Mouse (Mus musculus) heart, embryonic 10.5 days (tissue): ENCODE measurements around the gene Mertk. TPM values are rescaled to one million over a fixed set of nuclear protein-coding genes. Genes with fewer than 3 reads are reported as not detected.

Source experiments
- DNase-seq: peaks from one replicate; pipeline ENCODE4 v3.0.0-alpha.2; 2017; ENCODE audit warnings: low spot score
- H3K27ac ChIP-seq: fragments of 300-500 bp; sonication (generic); 2 replicates; pipeline ENCODE4 v1.5.1; 2016; ENCODE audit warnings: mild to moderate bottlenecking
- H3K27me3 ChIP-seq: fragments of 300-500 bp; sonication (generic); 2 replicates; pipeline ENCODE4 v1.6.1; 2016; ENCODE audit warnings: mild to moderate bottlenecking; ENCODE audit not compliant: poor library complexity, insufficient read depth, severe bottlenecking
- H3K36me3 ChIP-seq: fragments of 300-500 bp; sonication (generic); 2 replicates; pipeline ENCODE4 v1.6.1; 2016; ENCODE audit warnings: mild to moderate bottlenecking, moderate library complexity
- H3K4me1 ChIP-seq: fragments of 300-500 bp; sonication (generic); 2 replicates; pipeline ENCODE4 v1.6.1; 2016; ENCODE audit warnings: mild to moderate bottlenecking
- H3K4me3 ChIP-seq: fragments of 300-500 bp; sonication (generic); 2 replicates; pipeline ENCODE4 v1.5.1; 2016; ENCODE audit warnings: mild to moderate bottlenecking, moderate library complexity
- H3K9me3 ChIP-seq: fragments of 300-500 bp; sonication (generic); 2 replicates; pipeline ENCODE4 v1.6.1; 2016; ENCODE audit warnings: mild to moderate bottlenecking, moderate library complexity
- WGBS: fragments of 180-500 bp; shearing (Covaris S2); methylation state at CpG from one replicate; pipeline ENCODE4 v1.1.7; 2016; 5-methylcytosine and 5-hydroxymethylcytosine counted together
- polyA plus RNA-seq: library from polyadenylated mRNA; unstranded; fragments of >200 nt; fragmentation: Nextera tagmentation; extraction: Ambion mirVana; gene quantifications from 2 replicates; pipeline ENCODE4 v1.2.1, GENCODE M21; 2016

Mertk gene
- polyA plus RNA-seq, 1 experiment from 2014 or later, result 3.5 TPM

DNA sequence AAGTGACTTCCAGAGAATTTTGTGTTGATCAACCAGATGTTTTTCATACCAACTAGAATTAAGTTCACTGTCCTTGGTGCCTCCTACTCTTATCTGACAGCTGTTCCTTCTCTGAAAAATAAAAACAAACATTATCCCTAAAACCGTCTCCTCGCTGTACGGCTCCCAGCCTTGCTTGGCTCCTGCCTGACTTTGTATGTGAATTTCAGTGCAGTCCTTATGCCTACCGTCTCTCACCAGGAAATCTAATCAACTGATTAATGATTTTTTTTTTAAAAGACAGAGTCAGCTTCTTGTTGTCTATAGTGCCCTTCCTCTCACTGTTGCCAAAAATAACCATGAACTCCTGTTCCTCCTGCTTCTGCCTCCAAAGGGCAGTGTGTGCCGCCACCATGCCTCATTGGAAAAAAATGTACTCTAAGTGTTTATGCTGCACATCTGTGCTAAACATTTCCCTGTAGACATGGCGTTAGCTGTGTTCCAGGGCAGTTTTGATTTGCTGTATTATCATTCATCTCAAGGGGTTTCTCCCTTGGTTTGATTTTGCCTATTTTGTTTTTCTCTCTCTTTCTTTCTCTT, 54.6 kb downstream of the Mertk start:
- no peaks in the 10 kb centered on the region for H3K9me3 ChIP-seq
- no peak for DNase-seq
- H3K4me3 ChIP-seq, result no peak overlapping the region
- H3K4me1 ChIP-seq, result peaks cover 36% of the 10 kb centered on the region
- H3K27me3 ChIP-seq, result no peaks in the 10 kb centered on the region
- 28% methylated on average over 6 of the region's 6 CpGs for WGBS
- H3K36me3 ChIP-seq, result peaks cover 11% of the 10 kb centered on the region; the same call in 1 of the 2 replicates
- H3K27ac ChIP-seq, result peak overlapping the region; percentile 74

- Histone ChIP-seq H3K9me3 (no peaks in the 10 kb centered on the region), H3K4me3 (no peak overlapping the region), H3K27ac (no peak overlapping the region), H3K36me3 (peaks cover 12% of the 10 kb centered on the region; the same call in 1 of the 2 replicates), H3K4me1 (peaks cover 38% of the 10 kb centered on the region), H3K27me3 (no peaks in the 10 kb centered on the region)
- no peak for DNase-seq
- 83% methylated on average over 4 of the region's 4 CpGs for WGBS
Measured at GRCm38 (mm10) chr2:128755149-128755691, 56.5 kb downstream of the Mertk start.

- H3K36me3 ChIP-seq, result peaks cover 33% of the 10 kb centered on the region
- peaks cover 12% of the 10 kb centered on the region; the same call in 1 of the 2 replicates for H3K4me1 ChIP-seq
- H3K27me3 ChIP-seq, result no peaks in the 10 kb centered on the region
- no peak for DNase-seq
- H3K27ac ChIP-seq, result no peak overlapping the region
- no peaks in the 10 kb centered on the region for H3K9me3 ChIP-seq
- H3K4me3 ChIP-seq, result no peak overlapping the region
- 75% methylated on average over 10 of the region's 10 CpGs for WGBS
Measured at GRCm38 (mm10) chr2:128758724-128759340, 60.1 kb downstream of the Mertk start.

- WGBS, result 89% methylated on average over 9 of the region's 9 CpGs
- H3K9me3 ChIP-seq, result no peaks in the 10 kb centered on the region
- DNase-seq, result no peak
- H3K4me1 ChIP-seq, result peaks cover 4% of the 10 kb centered on the region; the same call in 1 of the 2 replicates
- no peaks in the 10 kb centered on the region for H3K27me3 ChIP-seq
- H3K36me3 ChIP-seq, result peaks cover 32% of the 10 kb centered on the region
- H3K4me3 ChIP-seq, result no peak overlapping the region
- no peak overlapping the region for H3K27ac ChIP-seq
Measured at GRCm38 (mm10) chr2:128762008-128762407, 63.3 kb downstream of the Mertk start.

- Histone ChIP-seq H3K36me3 (peaks cover 26% of the 10 kb centered on the region), H3K27me3 (no peaks in the 10 kb centered on the region), H3K4me1 (no peaks in the 10 kb centered on the region), H3K9me3 (no peaks in the 10 kb centered on the region), H3K4me3 (no peak overlapping the region), H3K27ac (no peak overlapping the region)
- DNase-seq, result no peak
- WGBS, result 77% methylated on average over 1 of the region's 1 CpGs
Measured at GRCm38 (mm10) chr2:128765787-128766186, 67.0 kb downstream of the Mertk start.

DNA sequence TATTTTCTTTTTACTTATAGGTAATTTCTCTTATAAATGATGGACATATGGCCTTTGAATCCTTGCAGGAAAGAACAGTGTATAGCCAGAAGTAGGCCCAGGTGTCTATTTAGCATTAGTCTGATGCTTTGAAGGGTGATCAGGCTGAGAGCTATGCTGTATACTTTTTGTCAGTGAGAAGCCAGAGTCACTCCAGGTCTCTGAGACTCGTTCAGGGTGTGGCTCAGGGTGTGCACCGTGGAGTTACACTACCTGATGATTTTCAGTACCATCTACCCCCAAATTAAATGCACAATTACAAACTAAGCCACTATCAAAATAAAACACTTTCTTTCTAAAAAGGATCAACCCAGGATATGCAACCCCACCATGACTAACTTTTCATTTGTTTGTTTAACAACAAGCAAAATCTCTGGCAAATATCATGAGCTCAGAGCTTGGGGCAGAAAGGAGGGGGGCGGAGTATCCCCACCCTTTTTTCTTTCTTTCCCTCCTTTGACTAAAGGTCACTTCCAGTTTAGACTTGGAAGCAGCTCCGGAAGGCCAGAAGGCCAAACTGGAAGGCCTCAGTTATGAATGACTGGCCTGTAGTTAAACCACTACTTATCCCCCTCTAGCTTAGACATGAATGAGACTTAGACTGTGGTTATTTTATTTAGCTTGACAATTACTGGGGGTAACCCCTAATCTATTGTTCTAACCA, 69.9 kb downstream of the Mertk start:
- Histone ChIP-seq H3K27ac (no peak overlapping the region), H3K4me3 (no peak overlapping the region), H3K27me3 (no peaks in the 10 kb centered on the region), H3K36me3 (peaks cover 21% of the 10 kb centered on the region; the same call in 1 of the 2 replicates), H3K4me1 (no peaks in the 10 kb centered on the region), H3K9me3 (no peaks in the 10 kb centered on the region)
- no peak for DNase-seq
- WGBS, result 77% methylated on average over 4 of the region's 4 CpGs

GRCm38 (mm10) chr2:128770557-128770956, 71.8 kb downstream of the Mertk start:
- H3K4me1 ChIP-seq, result no peaks in the 10 kb centered on the region
- no peak overlapping the region for H3K4me3 ChIP-seq
- no peaks in the 10 kb centered on the region for H3K27me3 ChIP-seq
- DNase-seq, result no peak
- no peak overlapping the region for H3K27ac ChIP-seq
- 86% methylated on average over 6 of the region's 6 CpGs for WGBS
- H3K36me3 ChIP-seq, result peaks cover 18% of the 10 kb centered on the region; the same call in 1 of the 2 replicates
- no peaks in the 10 kb centered on the region for H3K9me3 ChIP-seq

DNA sequence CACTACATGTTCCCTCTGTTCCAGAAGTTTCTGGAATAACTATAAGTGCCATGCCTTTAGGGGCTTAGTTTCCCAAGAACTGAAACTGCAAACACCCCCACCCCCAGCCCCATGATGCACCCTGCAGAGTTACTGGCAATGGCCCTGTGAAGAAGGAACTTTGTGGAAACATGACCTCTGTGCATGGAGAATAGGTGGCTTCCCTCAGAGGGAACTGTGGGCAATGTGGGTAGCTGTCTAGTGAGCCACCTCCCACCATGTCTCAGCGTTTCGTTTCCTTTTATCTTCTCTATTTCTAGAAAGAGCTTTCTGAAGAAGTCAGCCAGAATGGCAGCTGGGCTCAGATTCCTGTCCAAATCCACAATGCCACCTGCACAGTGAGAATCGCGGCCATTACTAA, 72.3 kb downstream of the Mertk start:
- 83% methylated on average over 4 of the region's 4 CpGs for WGBS
- Histone ChIP-seq H3K9me3 (no peaks in the 10 kb centered on the region), H3K4me3 (no peak overlapping the region), H3K4me1 (no peaks in the 10 kb centered on the region), H3K27ac (no peak overlapping the region), H3K36me3 (peaks cover 16% of the 10 kb centered on the region; the same call in 1 of the 2 replicates), H3K27me3 (no peaks in the 10 kb centered on the region)
- no peak for DNase-seq

GRCm38 (mm10) chr2:128771750-128772338, 73.1 kb downstream of the Mertk start:
- Histone ChIP-seq H3K9me3 (no peaks in the 10 kb centered on the region), H3K36me3 (peaks cover 16% of the 10 kb centered on the region; the same call in 1 of the 2 replicates), H3K4me1 (no peaks in the 10 kb centered on the region), H3K27me3 (no peaks in the 10 kb centered on the region), H3K4me3 (no peak overlapping the region), H3K27ac (no peak overlapping the region)
- DNase-seq, result no peak
- WGBS, result 90% methylated on average over 7 of the region's 7 CpGs

- Histone ChIP-seq H3K27me3 (no peaks in the 10 kb centered on the region), H3K4me1 (no peaks in the 10 kb centered on the region), H3K4me3 (no peak overlapping the region), H3K9me3 (no peaks in the 10 kb centered on the region), H3K27ac (no peak overlapping the region), H3K36me3 (peaks cover 18% of the 10 kb centered on the region; the same call in 1 of the 2 replicates)
- WGBS, result 88% methylated on average over 5 of the region's 5 CpGs
- DNase-seq, result no peak
Measured at GRCm38 (mm10) chr2:128782231-128782630, 83.5 kb downstream of the Mertk start.

DNA sequence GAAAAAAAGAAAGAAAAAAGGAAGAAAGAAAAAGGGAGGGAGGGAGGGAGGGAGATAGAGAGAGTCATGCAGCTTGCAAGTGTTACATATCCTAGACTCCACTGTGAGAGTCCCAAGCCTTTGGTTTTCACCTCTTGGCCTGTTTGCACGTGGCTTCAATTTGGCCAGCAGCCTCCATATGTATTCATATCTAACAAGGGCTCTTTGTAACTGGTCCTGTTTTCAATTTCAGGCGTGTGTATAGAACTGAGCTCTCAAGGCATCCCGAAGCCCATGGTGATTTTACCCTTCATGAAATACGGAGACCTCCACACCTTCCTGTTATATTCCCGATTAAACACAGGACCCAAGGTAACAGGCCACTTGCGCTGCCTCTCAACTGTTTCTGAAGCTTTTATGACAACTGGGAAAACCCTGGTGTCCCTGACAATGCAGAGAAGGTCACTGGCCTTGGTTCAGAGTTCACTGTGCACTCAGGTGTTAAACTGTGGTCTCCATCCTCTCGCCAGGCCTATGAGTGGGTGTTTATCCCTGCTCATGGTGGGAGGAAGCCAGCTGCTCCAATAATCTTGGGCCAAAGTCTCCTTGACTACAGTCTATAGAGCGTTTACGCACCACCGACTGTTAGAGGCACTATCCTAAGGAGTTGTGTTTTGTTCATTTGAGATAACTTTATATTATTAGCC, 85.0 kb downstream of the Mertk start:
- DNase-seq, result no peak
- Histone ChIP-seq H3K36me3 (peaks cover 18% of the 10 kb centered on the region; the same call in 1 of the 2 replicates), H3K4me3 (no peak overlapping the region), H3K27ac (no peak overlapping the region), H3K9me3 (no peaks in the 10 kb centered on the region), H3K4me1 (no peaks in the 10 kb centered on the region), H3K27me3 (no peaks in the 10 kb centered on the region)
- WGBS, result 83% methylated on average over 10 of the region's 10 CpGs

- Histone ChIP-seq H3K27me3 (no peaks in the 10 kb centered on the region), H3K9me3 (no peaks in the 10 kb centered on the region), H3K27ac (no peak overlapping the region), H3K36me3 (peaks cover 14% of the 10 kb centered on the region; the same call in 1 of the 2 replicates), H3K4me1 (no peaks in the 10 kb centered on the region), H3K4me3 (no peak overlapping the region)
- WGBS, result 90% methylated on average over 7 of the region's 7 CpGs
- DNase-seq, result no peak
Measured at GRCm38 (mm10) chr2:128784814-128785213, 86.1 kb downstream of the Mertk start.
